Mouse (Mus musculus) layer of hippocampus, postnatal 36 days (tissue): ENCODE results near the gene Wdr89. TPM values are rescaled to one million over a fixed set of nuclear protein-coding genes. Genes with fewer than 3 reads are reported as not detected.

Source experiments
- DNase-seq, 2 experiments: peaks; one replicate each; pipeline ENCODE4 v3.0.0; 2022
- total RNA-seq, 2 experiments: library from RNA; stranded (reverse); gene quantifications; 2 replicates each; pipeline ENCODE4 v1.2.3; 2021

Wdr89 gene
- total RNA-seq, 2 experiments from 2014 or later, result 2.8 to 3.5 TPM

- DNase-seq, result no peak
Measured at GRCm38 (mm10) chr12:75668221-75668620, 1.1 kb downstream of the Wdr89 start.

- DNase-seq, result no peak
Measured at GRCm38 (mm10) chr12:75666939-75667338, 2.4 kb downstream of the Wdr89 start.

- no peak for DNase-seq
Measured at GRCm38 (mm10) chr12:75664516-75664810, 4.9 kb downstream of the Wdr89 start.

GRCm38 (mm10) chr12:75663646-75664515, 5.5 kb downstream of the Wdr89 start:
- no peak for DNase-seq

- no peak for DNase-seq
Measured at GRCm38 (mm10) chr12:75662376-75662775, 7.0 kb downstream of the Wdr89 start.

GRCm38 (mm10) chr12:75658403-75658802, 10.9 kb downstream of the Wdr89 start:
- no peak for DNase-seq

GRCm38 (mm10) chr12:75656580-75656979, 12.8 kb downstream of the Wdr89 start:
- DNase-seq, result peak; percentile 20 to 22

GRCm38 (mm10) chr12:75654247-75654801, 15.0 kb downstream of the Wdr89 start:
- DNase-seq, result no peak

GRCm38 (mm10) chr12:75649706-75650093, 19.6 kb downstream of the Wdr89 start:
- no peak for DNase-seq

- no peak for DNase-seq
Measured at GRCm38 (mm10) chr12:75649058-75649705, 20.2 kb downstream of the Wdr89 start.

GRCm38 (mm10) chr12:75648281-75648680, 21.1 kb downstream of the Wdr89 start:
- DNase-seq, result no peak

GRCm38 (mm10) chr12:75647663-75648062, 21.7 kb downstream of the Wdr89 start:
- no peak for DNase-seq

- no peak for DNase-seq
Measured at GRCm38 (mm10) chr12:75645780-75646179, 23.6 kb downstream of the Wdr89 start.

- DNase-seq, result no peak
Measured at GRCm38 (mm10) chr12:75641726-75642125, 27.6 kb downstream of the Wdr89 start.

- DNase-seq, result no peak
Measured at GRCm38 (mm10) chr12:75638345-75638744, 31.0 kb downstream of the Wdr89 start.

GRCm38 (mm10) chr12:75637103-75637502, 32.2 kb downstream of the Wdr89 start:
- no peak for DNase-seq

GRCm38 (mm10) chr12:75635771-75636430, 33.4 kb downstream of the Wdr89 start:
- DNase-seq, result no peak

GRCm38 (mm10) chr12:75629618-75630017, 39.7 kb downstream of the Wdr89 start:
- DNase-seq, result no peak

GRCm38 (mm10) chr12:75623292-75623691, 46.0 kb downstream of the Wdr89 start:
- DNase-seq, result no peak

GRCm38 (mm10) chr12:75622835-75623234, 46.5 kb downstream of the Wdr89 start:
- no peak for DNase-seq

- DNase-seq, result no peak
Measured at GRCm38 (mm10) chr12:75616841-75617240, 52.5 kb downstream of the Wdr89 start.

- DNase-seq, result no peak
Measured at GRCm38 (mm10) chr12:75616158-75616791, 53.1 kb downstream of the Wdr89 start.

- no peak for DNase-seq
Measured at GRCm38 (mm10) chr12:75615556-75615955, 53.8 kb downstream of the Wdr89 start.
